Mouse (Mus musculus): ENCODE measurements around the gene Lrrc27. TPM values are rescaled to one million over a fixed set of nuclear protein-coding genes. Genes with fewer than 3 reads are reported as not detected.

The Lrrc27 gene
- 2.8 TPM for polyA plus RNA-seq (2017; shearing (Covaris generic))

DNA sequence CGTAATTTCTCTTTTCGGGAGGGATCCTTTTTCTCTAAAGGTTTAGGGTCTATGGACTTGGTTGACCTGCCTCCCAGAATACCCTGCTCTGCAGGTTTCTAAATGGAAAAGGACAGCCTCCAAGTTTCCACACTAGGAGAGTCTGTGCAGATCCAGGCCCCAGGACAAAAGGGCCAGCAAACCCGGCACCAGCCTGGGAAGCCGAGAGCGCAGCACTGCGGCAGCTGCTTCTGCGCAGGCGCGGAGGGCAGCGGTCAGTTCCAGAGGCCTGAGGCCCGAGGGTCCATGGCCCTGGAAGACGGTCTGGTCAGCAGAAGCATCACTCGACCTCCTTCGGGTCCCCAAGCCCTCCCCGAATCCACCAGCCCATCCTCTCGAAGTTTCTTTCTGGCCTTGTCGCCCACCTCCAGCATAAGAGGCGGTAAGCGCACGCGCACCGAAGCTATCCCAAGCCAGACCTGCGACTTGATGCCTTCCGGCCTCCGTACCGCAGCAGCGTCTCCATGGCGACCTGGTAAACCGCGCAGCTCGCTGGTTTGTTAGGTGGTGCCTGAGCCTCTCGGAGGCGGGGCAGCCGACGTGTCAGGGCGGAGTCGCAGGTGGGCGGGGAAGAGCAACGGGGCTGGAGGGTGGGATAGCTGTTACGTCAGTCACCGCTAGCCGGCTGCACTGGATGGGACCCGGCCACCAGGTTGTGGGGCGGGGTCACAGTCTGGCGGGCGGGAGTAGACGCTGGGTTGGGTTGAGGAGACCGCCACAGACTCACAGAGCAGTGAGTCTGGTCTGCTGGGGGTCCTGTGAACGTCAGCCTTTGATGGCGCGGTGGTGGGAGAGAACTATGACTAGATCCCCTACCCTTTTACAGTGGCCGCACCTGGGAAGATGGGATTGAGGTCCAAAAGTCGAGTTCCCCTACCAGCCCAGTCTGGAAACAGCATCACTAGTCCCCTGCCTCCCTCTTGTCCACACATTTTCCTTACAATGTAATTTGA, at the start of gene Lrrc27, which contains the start of gene Stk32c:
TSS of gene Lrrc27 (plus strand) at position 235 of the 992 bp plus-strand sequence.
TSS of gene Stk32c (minus strand) at position 554 of the 992 bp plus-strand sequence.

GRCm38 (mm10) chr7:139247881-139248614, 35.3 kb downstream of the Lrrc27 start, which contains the start of gene Pwwp2b:
Gene Pwwp2b (plus strand): TSS chr7:139248482.

Other genes with a start within 250 kb of the Lrrc27 start
- gene Dpysl4, start 127.0 kb upstream of the Lrrc27 start, polyA plus RNA-seq (2017; shearing (Covaris generic)) = not detected
- 0.24 TPM for gene Stk32c, start 319 bp downstream of the Lrrc27 start, polyA plus RNA-seq (2017; shearing (Covaris generic))
- gene Pwwp2b, start 35.5 kb downstream of the Lrrc27 start, polyA plus RNA-seq (2017; shearing (Covaris generic)) = 1.1 TPM
- gene Inpp5a, start 176.1 kb downstream of the Lrrc27 start, polyA plus RNA-seq (2017; shearing (Covaris generic)) = 9.7 TPM

All from CD4-positive, CD25-positive, alpha-beta regulatory T cell, adult 9 weeks (primary cell).